Mouse (Mus musculus): ENCODE data around the gene Rarres1. TPM values are rescaled to one million over a fixed set of nuclear protein-coding genes. Genes with fewer than 3 reads are reported as not detected.

The Rarres1 gene
- total and polyA plus RNA-seq, 3 experiments = 0.34 TPM; not detected in 2

DNA sequence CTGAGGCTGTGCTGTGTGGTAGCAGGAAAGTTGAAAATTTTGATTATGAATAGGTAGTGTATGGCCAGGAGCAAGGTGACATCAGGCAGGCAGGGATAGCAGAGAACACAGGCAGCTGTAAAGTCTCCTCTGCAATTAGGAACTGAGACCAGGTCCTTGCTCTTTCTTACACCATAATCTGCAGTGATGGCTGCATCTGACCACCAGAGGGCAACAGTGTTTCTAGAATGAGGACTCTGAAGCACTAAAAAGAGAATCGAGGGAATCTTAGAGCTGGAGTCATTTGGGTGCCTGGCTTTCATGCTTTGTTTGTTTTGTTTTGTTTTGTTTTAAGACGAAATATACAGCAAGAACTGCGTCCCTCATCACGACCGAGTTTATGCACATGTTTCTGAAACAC is 2.5 kb downstream of the Rarres1 start:
- H3K27ac ChIP-seq (ENCODE audit: insufficient read depth, low read depth) = no peak overlapping the region
- no peak overlapping the region for H3K4me3 ChIP-seq (replicated peaks in 1 of 3; ENCODE audit: low read depth in 2 of 3, low read length in 2 of 3, poor library complexity in 1 of 3)
- H3K79me2 ChIP-seq (replicated peaks; ENCODE audit: control insufficient read depth, extremely low read depth, insufficient read depth, poor library complexity, severe bottlenecking) = no peaks in the 10 kb centered on the region
- in situ Hi-C loops (cut with MboI; ENCODE audit: low pct_ligation_motif_present, low pct_unique_long_range_greater_than_20kb, low sequenced_read_pairs) = loop anchor here (5.0 kb wide), 1 partner anchor 49 kb away; no protein-coding TSS in a partner anchor
- TF ChIP-seq KAT2A (IDR thresholded peaks at IDR 0.05; ENCODE audit: insufficient replicate concordance, low read length) (no peak), ELF1 (IDR thresholded peaks at IDR 0.05; ENCODE audit: low read depth, low read length) (no peak), ZC3H11A (IDR thresholded peaks at IDR 0.05; ENCODE audit: low read depth, low read length) (peak; percentile 92), SMC3 (IDR thresholded peaks at IDR 0.05; ENCODE audit: low read depth, low read length) (peak; percentile 98), PAX5 (IDR thresholded peaks at IDR 0.05; ENCODE audit: low read length) (no peak), RAD21 (IDR thresholded peaks at IDR 0.05; ENCODE audit: low read depth, low read length) (peak; percentile 98), ZKSCAN1 (IDR thresholded peaks at IDR 0.05; ENCODE audit: borderline replicate concordance, low read depth, low read length) (no peak), BHLHE40 (IDR thresholded peaks at IDR 0.05; ENCODE audit: low read depth, low read length) (no peak), CHD1 (IDR thresholded peaks at IDR 0.05; ENCODE audit: low read depth, low read length) (no peak), JUN (IDR thresholded peaks at IDR 0.05; ENCODE audit: insufficient read depth, low read depth, low read length) (no peak), TBP (conservative IDR thresholded peaks at IDR 0.05; ENCODE audit: low read depth, low read length) (no peak), HCFC1 (IDR thresholded peaks at IDR 0.05; ENCODE audit: low read depth, low read length) (peak; percentile 16; the same call in 1 of the 2 replicates), CTCF (conservative IDR thresholded peaks at IDR 0.05 in 1 of 2, IDR thresholded peaks at IDR 0.05 in 1 of 2; ENCODE audit: low read depth in 2 of 2, low read length in 2 of 2) (peak; percentile 91 to 96), UBTF (IDR thresholded peaks at IDR 0.05; ENCODE audit: low read depth, low read length) (no peak), SIN3A (IDR thresholded peaks at IDR 0.05; ENCODE audit: low read length) (no peak), NELFE (IDR thresholded peaks at IDR 0.05; ENCODE audit: low read depth, low read length) (peak; percentile 37; the same call in 1 of the 2 replicates), E2F4 (IDR thresholded peaks at IDR 0.05; ENCODE audit: insufficient replicate concordance, low read depth, low read length) (no peak), NRF1 (IDR thresholded peaks at IDR 0.05; ENCODE audit: low read depth, low read length) (no peak), USF2 (conservative IDR thresholded peaks at IDR 0.05; ENCODE audit: low read depth, low read length) (no peak)
- H3K4me1 ChIP-seq (ENCODE audit: control insufficient read depth in 1 of 2, insufficient read depth in 2 of 2) = peaks cover 0 to 6% of the 10 kb centered on the region in 2 experiments; a peak in 1 of 4 replicates
- no peaks in the 10 kb centered on the region for H3K27me3 ChIP-seq (replicated peaks)
- no peaks in the 10 kb centered on the region for H3K9me3 ChIP-seq (replicated peaks; ENCODE audit: low read length)
- H3K4me2 ChIP-seq (ENCODE audit: insufficient read depth, low read depth, poor library complexity, severe bottlenecking) = no peak overlapping the region
- dilution Hi-C loops (cut with MboI; ENCODE audit: extremely low pct_ligation_motif_present, extremely low pct_unique_long_range_greater_than_20kb, low sequenced_read_pairs) = no loop called here
- no peaks in the 10 kb centered on the region for H3K36me3 ChIP-seq (replicated peaks in 1 of 2; ENCODE audit: control insufficient read depth in 1 of 2, insufficient read depth in 1 of 2, low read length in 1 of 2)
- DNase-seq (ENCODE audit: extremely low read depth) = peak; percentile 81
- no peak overlapping the region for H3K9ac ChIP-seq (ENCODE audit: insufficient read depth, low read depth)

DNA sequence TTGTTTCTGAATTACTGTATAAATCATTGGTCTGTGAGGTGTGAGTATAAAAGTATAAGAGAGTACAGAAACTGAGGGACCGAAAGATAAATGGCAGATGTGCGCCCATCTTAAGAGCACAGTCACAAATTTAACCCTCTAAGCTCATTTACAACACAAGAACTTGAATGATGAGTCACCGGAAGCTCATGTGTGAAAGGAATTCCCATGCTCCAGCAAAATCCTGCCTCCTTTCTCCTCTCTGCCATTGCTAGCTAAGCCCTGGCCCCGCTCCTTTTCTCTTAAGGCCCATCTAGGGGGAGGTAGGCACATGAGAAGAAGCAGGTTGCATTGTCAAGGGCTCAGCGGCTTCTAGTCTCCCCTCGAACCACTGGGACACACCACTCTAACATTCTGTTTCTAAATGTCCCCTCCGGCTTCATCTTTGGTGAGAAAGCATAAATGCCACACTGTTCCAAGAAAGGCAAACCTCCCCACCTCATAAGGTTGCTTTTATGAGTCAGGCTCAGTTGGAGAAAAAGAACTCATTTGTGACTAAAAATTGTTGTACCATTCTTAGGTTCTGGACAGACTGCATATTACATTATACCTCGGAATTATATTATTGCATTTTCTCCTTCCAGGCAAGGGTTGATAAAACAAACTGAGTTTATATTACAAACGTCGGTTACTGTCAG is 7.0 kb downstream of the Rarres1 start:
- dilution Hi-C loops (cut with MboI; ENCODE audit: extremely low pct_ligation_motif_present, extremely low pct_unique_long_range_greater_than_20kb, low sequenced_read_pairs) = no loop called here
- H3K27me3 ChIP-seq (replicated peaks) = no peaks in the 10 kb centered on the region
- TF ChIP-seq ETS1 (conservative IDR thresholded peaks at IDR 0.05; ENCODE audit: low read depth, low read length) (no peak), ZC3H11A (IDR thresholded peaks at IDR 0.05; ENCODE audit: low read depth, low read length) (no peak), CHD2 (IDR thresholded peaks at IDR 0.05; ENCODE audit: low read length) (no peak), MAFK (IDR thresholded peaks at IDR 0.05; ENCODE audit: insufficient replicate concordance, low read length) (no peak), E2F4 (IDR thresholded peaks at IDR 0.05; ENCODE audit: insufficient replicate concordance, low read depth, low read length) (no peak), TCF12 (IDR thresholded peaks at IDR 0.05; ENCODE audit: low read depth, low read length) (no peak)
- no peak overlapping the region for H3K27ac ChIP-seq (ENCODE audit: insufficient read depth, low read depth)
- no peaks in the 10 kb centered on the region for H3K9me3 ChIP-seq (replicated peaks; ENCODE audit: low read length)
- no peaks in the 10 kb centered on the region for H3K79me2 ChIP-seq (replicated peaks; ENCODE audit: control insufficient read depth, extremely low read depth, insufficient read depth, poor library complexity, severe bottlenecking)
- in situ Hi-C loops (cut with MboI; ENCODE audit: low pct_ligation_motif_present, low pct_unique_long_range_greater_than_20kb, low sequenced_read_pairs) = no loop called here
- H3K4me1 ChIP-seq (ENCODE audit: control insufficient read depth in 1 of 2, insufficient read depth in 2 of 2) = peaks cover 5 to 14% of the 10 kb centered on the region in 2 experiments; a peak in 2 of 4 replicates
- H3K9ac ChIP-seq (ENCODE audit: insufficient read depth, low read depth) = no peak overlapping the region
- no peaks in the 10 kb centered on the region for H3K36me3 ChIP-seq (replicated peaks in 1 of 2; ENCODE audit: control insufficient read depth in 1 of 2, insufficient read depth in 1 of 2, low read length in 1 of 2)
- no peak overlapping the region for H3K4me3 ChIP-seq (replicated peaks in 1 of 3; ENCODE audit: low read depth in 2 of 3, low read length in 2 of 3, poor library complexity in 1 of 3)
- DNase-seq (ENCODE audit: extremely low read depth) = no peak
- no peak overlapping the region for H3K4me2 ChIP-seq (ENCODE audit: insufficient read depth, low read depth, poor library complexity, severe bottlenecking)
